Comparison of ENCODE assay signal across 9 mouse cellular contexts in genomic region chr5:113596780-113597353, GRCm38 (mm10).
"Had no signal": no experiment of that assay in that cellular context is flagged by ENCODE, and none has a peak within 500 bp of the region (broad histone marks: within the 10 kb centered on the region; RNA-seq: fewer than 3 reads in every experiment).

No protein-coding gene starts in this region.

- H3K27me3 ChIP-seq: limb, embryonic 13.5 days; stomach, embryonic 15.5 days had no signal

- H3K27ac ChIP-seq: limb, embryonic 13.5 days; liver, embryonic 14.5 days; stomach, embryonic 15.5 days had no signal

- H3K9me3 ChIP-seq: limb, embryonic 13.5 days; stomach, embryonic 15.5 days had no signal

- H3K4me1 ChIP-seq: stomach, embryonic 15.5 days had no signal

- DNase-seq: kidney, adult 18-20 months; kidney, postnatal 25 days; lung, adult 18-20 months; right cerebral cortex, postnatal 14 days; thymus, adult 2 months; thymus, postnatal 25 days had no signal

- H3K4me3 ChIP-seq: limb, embryonic 13.5 days; stomach, embryonic 15.5 days had no signal

- H3K36me3 ChIP-seq: limb, embryonic 13.5 days; stomach, embryonic 15.5 days had no signal
